Mouse (Mus musculus) inflammation-experienced regulatory T-cells (primary cell): ENCODE measurements around the gene Vmn2r92. TPM values are rescaled to one million over a fixed set of nuclear protein-coding genes. Genes with fewer than 3 reads are reported as not detected.

Source experiments
- polyA plus RNA-seq, 2 experiments: library from polyadenylated mRNA; unstranded; fragments of 100-300 nt; shearing (Covaris generic); gene quantifications; one replicate each; pipeline ENCODE4 v1.2.1; 2017

The Vmn2r92 gene
- under 1 TPM; 0.06 to 0.07 TPM for polyA plus RNA-seq

DNA sequence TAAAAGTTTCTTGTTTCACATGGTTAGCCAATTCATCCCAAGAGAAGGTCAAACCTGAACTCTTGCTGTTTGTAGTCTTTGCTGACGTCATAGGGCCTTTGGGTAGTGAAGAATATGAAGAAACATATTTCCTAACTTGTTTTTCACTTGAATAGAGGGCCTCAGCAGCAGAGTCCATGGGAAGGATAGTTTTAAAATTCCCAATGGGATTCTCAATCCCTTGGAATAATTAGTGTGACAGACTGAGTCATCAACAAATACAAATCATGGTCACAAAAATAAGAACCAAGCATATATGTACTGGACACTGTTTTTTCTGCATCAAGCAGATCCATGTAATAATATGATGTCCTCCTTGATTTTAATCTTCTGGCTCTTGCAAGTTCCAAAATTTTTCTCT is at the start of gene Vmn2r92:
Vmn2r92 (plus strand) TSS at position 301 of the 400 bp plus-strand sequence.

Other genes starting within 250 kb of the Vmn2r92 start
- not detected for gene Fpr-rs4, start 130.2 kb upstream of the Vmn2r92 start, polyA plus RNA-seq
- under 1 TPM; 0.07 to 0.13 TPM for gene Vmn2r124, start 102.5 kb upstream of the Vmn2r92 start, polyA plus RNA-seq
- under 1 TPM in 1 of 2 experiments, not detected in 1; 0.07 TPM for gene Vmn2r91, start 66.9 kb upstream of the Vmn2r92 start, polyA plus RNA-seq
- gene Vmn2r94, start 125.9 kb downstream of the Vmn2r92 start, polyA plus RNA-seq, result under 1 TPM in 1 of 2 experiments, not detected in 1; 0.37 TPM
- under 1 TPM; 0.29 to 0.33 TPM for gene Vmn2r93, start 146.2 kb downstream of the Vmn2r92 start, polyA plus RNA-seq